Mouse (Mus musculus) erythroid progenitor cell, adult 5-6 weeks (primary cell): ENCODE data around the gene Lgals8. TPM values are rescaled to one million over a fixed set of nuclear protein-coding genes. Genes with fewer than 3 reads are reported as not detected.

Experiments
- ATAC-seq: replicated peaks from 2 replicates; pipeline ENCODE4 v1.8.0; 2016; ENCODE audit warnings: moderate number of reproducible peaks, mild to moderate bottlenecking, moderate TSS enrichment, inconsistent platforms; ENCODE audit not compliant: poor library complexity, low FRiP score, severe bottlenecking
- total RNA-seq, 2 experiments: library from RNA; stranded (forward) in 1 of 2; stranded (reverse) in 1 of 2; fragments of 150-400 nt in 1 of 2; fragments of 186-747, 209-891 nt in 1 of 2; gene quantifications; 2 replicates each; pipeline versions ENCODE4 v1.2.3 to v1.2.4; 2015 to 2017; ENCODE audit warnings: low replicate concordance in 2 of 2

The Lgals8 gene
- total RNA-seq, 2 experiments from 2014 or later, result 16.4 to 17.2 TPM

DNA sequence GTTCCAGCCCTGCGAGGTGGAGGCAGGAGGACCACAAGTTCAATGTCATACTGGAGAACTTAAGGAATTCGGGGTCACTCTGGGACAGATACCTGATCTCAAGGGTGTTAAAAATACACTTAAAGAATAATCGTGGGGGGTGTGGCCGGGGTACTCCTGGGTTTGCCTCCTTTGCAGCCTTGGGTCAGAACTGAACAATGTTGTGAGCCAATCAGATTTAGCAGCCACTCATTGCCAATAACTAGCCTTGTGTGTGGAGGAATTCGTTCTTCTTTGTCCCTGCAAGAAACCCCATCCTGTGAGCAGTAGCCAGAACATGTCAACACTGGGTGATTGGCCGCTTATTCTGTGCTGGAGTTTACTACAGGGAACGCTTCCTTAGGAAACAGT is 3.0 kb downstream of the Lgals8 start:
- ATAC-seq, result peak; percentile 4; the same call in 1 of the 2 replicates

DNA sequence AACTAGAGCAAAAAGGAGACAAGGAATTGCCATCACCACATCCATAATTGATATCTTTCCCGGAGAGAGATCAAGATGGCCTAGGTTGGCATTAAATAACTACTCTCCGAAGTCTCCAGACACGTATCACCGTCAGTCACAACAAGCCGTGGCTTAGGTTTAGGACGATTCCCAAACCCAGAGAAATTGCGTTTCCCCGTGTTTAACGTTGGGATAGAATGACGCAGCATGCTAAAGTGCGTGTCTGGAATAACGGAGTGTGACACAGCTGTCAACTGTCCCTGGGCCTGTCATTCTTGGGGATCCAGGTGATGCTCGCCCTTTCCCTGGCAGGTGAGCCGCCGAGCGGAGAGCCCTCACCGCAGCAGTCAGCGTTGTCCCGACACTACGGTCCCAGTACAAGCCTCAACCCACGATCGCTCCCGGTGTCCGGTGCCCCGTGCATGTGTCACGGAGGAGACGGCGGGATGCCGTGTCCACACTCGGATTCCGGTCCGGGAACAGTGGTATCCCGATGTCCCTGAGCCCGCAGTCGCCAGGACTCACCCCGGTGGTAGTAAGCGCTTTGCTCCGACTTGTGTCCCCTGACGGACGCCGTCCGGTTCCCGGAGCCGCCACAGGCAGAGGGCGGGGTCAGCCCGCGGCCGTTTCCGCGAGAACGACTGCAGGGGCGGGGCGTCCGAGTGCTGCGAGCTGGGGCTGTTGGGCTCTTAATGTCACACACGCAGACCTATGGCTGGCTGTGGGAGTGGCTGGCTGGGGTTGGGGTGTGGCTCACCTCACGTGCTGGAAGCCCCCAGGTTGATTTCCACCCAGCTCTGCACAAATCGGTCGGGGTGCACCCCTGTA is 3.6 kb downstream of the Lgals8 start:
- peak; percentile 96 for ATAC-seq

DNA sequence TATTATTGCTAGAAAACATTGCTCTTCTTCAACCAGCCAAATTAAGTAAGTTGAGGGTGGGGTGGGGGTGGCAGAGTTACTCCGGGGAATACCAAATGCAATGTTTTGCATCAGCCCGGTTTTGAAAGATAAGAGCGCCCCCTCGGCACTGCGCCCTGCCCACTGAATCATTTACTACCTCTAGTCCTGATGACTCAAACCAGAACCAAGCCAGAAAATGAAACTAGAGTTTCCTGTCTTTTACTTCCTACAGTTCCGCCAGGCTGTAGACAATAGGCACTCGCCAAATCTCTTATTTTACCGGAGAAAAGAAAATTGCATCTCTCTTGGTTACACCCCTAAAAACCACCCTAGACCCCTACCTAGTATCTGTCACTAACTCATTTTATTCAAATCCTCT is 4.3 kb downstream of the Lgals8 start:
- ATAC-seq, result peak; percentile 25

DNA sequence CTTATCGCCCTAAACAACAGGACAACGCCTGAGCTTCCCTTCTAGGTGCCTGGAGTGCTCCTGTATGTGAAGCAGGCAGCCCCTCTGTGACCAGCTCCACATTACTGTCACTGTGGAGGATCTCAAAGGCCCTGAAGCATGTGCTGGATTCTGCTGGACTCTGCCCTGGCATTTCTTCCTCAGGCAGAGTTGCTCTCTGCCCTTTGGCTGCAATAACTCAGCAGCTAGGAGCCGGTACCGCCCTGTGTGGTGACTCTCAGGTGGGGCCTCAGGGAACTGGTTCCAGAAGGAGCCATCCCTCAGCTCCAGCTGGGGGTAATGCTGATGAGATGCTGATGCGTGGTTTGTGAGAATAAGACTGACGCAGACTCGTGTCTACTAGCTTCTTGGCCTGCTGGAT is 8.0 kb downstream of the Lgals8 start:
- ATAC-seq, result no peak

DNA sequence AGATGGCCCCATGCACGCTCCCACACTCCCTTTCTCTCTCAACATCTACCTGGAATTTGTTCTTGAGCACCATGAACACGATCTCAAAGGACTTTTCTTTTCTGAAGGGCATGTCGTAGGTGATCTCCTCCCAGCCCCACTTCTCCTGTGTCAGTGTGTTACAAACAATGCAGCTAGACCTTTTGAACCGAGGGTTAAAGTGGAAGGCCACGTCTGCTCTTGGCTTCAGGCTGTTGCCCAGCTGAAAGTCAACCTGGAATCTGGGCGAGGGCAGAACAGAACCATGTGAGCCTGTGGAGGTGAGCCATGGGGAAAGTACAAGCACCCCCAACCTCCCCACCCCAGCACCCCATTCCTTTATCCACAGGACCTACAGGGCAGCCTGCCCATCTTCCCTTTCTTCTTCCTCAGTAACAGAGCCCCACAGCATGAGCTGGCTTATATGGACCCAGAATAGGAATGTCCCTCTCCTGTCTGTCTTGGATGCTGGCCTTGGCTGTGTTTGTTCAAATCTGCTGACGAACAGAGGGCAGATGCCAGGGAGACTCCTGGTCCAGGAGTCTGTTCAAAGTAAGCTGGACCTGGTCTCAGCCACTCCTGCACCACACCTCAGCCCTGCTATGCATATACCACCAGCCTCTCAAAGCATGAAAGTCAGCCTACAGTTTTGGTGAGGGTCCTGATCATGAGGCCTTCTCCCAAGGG is 9.9 kb downstream of the Lgals8 start:
- ATAC-seq, result no peak

DNA sequence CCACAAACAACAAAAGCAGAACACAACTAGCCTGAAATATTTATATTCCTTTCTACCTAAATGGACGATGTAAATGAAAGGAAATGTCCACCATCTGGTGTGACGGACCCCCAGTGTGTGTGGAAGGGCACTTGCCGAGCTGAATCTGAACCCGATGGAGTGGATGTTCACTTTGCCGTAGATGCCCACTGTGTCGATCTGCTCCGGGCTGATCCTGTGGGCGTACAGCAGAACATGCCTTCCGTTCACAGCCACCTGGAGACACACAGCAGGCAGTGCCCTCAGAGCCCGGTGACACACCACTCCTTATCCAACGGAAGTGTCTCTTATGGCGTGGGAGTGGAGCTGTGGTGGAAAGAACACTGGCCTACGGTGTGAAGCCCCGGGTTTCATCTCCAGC is 11.6 kb downstream of the Lgals8 start:
- ATAC-seq, result no peak

DNA sequence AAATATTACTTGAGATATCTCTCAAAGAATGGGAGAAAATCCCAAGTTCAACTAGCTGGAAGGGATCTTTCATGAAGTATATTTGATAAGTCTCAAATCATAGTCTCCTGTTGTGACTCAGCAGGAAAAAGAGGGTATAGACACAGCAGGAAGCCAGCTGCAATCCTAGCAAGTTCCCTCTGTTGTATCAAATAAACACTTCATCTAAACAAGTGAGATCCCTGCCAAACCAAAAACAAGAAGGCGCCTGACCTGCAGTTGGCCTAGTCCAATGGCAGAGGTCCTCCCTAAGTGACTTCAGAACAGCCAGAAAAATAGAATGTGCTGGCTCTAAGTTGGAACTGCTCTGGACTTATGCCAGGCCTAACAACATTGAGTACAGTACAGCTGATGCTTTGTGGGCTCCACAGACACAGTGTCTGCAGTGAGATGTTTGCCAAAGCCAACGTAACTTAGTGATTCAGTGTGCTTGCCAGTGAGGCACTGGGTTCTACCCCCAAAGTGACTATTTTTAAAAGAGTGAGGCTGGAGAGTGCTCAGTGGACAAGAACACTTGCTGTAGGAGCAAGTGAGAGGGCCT is 22.6 kb downstream of the Lgals8 start:
- no peak for ATAC-seq

DNA sequence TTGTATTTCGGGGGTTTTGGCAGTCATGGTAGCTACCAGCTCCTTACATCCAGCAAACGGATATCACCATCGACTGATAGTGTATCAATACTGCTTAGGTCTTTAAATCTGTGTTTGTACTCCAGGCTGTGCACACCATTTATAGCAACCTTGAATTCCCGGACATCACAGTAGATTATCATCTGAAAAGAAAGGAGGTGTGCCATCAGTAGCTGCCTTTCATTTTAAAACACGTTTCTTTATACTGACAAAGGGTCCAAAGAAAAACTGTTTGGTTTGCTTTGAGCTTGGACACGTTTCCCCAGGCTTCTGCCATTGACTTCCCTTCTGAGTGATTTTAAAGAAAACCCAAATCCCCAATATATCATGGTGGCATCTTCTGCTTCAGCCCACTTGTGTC is 23.9 kb downstream of the Lgals8 start:
- ATAC-seq, result no peak

DNA sequence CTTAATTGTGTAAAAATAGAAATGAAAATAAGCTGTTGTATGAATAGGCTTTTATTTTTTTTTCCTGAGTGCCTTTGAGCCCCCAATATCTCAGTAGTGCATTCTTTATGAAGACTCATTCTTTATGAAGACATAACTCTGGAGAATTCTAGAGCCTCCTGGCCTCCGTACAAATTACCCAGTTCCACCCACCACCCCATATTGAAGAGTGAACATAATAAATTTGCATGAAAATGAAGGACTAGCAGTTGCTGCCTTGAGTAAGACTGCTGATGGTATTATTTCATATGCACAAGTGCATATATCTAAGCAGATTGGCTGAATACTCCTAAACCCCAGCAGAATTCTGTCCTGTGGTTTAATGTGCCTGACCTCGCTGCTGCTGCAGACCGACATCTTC is 25.2 kb downstream of the Lgals8 start:
- ATAC-seq, result no peak

DNA sequence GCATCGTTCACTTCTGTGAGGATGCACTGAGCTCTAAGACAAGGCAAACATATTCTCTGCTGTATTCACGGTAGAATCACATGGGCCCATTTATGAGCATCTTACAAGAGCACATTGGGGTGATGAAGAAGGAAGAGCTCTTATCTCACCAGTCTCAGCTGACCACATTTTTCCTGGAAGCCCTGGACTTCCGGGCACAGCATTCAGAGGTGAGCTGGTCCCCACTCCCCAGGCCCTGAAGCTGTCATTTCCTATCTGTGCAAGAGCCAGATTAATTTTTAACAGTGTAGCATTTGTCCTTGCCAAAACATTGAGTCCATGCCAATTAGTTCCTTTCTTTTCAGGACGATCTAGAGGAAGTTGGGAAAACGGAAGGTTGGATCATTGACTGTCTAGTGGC is 30.9 kb downstream of the Lgals8 start:
- ATAC-seq, result no peak

DNA sequence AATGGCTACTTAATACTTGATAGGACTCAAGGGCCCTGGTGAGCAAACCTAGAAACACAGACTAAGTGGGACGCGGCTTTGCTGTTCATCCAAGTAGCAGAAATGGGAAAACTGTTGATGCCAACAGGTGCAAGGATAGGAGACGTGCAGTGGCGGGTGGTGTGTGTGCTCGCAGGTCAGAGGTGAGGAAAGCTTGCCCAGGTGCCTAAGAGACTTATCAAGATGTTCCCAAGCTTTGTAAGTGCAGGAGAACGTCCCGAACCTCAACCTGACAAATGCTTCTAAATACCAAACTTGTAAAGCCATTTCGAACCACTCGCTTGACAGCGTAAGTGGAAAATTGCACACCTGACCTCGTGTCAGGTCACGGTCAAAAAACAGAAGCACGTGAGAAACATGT is 36.2 kb downstream of the Lgals8 start:
- ATAC-seq, result no peak

DNA sequence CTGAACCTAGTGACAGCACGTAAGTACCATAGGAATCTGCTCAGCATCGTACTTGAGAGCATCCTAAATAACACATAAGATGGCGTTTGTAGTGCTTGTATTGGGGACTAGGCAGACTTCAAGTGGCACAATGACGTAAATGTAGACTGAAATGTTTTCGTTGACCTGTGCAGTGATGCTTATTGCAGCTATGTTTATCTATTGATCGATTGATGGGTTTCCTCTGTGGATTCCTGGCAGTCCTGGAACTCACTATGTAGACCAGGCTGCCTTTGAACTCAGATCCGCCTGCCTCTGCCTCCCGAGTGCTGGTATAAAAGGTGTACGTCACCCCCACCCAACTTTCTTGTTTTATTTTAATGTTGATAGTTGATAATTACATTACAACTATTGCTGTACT is 44.1 kb downstream of the Lgals8 start:
- no peak for ATAC-seq

DNA sequence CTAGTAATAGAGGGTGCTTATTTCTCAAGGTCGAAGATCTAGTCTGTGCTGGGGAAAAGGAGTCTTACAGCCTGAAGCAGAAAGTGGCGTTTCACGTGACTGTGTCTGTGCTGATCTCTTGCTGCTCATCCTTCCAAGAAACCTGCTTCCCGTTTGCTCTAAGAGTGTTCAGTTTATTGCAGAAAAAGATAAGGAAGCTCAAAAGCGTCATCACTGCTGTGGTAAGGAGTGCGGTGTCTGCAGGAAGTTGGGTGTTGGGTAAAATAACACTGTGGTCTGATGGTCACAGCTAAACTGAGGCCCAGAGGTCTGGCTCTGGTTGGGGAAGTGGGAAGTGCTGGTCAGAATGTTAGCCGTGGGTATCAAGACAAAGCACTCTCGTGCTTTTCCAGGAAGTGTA is 52.7 kb downstream of the Lgals8 start:
- ATAC-seq, result no peak

DNA sequence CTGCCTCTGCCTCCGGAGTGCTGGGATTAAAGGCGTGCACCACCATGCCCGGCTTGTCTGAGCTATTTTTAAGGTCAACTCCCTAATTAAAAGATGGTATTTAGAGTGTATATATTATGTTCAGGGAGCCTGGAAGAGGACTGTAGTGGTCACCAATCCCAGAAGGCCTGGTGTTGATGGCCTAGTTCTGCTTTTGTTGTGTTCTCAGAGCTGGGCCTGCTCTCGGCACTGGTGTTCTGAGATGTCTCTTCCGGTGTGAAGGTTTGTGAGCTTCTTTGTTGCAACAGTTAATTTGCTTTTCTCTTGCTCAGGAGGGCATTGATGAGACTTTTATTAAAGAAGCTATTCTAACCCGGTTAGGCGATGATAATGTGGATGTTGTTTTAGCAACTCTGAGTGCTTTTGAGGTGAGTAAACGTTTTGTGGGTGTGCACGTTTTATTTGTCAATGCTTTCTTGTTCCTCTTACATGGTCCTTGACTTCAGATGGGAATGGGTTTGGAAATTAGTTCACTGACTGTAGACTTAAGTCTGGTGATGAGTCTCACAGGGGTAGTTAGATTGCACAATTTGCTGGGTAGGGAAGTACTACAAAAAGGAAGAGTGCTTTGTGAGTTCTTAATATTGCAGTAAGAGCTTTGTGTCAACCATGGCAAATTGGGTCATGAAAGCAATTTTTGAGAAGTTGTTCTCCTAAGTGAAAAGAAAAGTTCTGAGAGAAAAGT is 56.2 kb downstream of the Lgals8 start:
- no peak for ATAC-seq

DNA sequence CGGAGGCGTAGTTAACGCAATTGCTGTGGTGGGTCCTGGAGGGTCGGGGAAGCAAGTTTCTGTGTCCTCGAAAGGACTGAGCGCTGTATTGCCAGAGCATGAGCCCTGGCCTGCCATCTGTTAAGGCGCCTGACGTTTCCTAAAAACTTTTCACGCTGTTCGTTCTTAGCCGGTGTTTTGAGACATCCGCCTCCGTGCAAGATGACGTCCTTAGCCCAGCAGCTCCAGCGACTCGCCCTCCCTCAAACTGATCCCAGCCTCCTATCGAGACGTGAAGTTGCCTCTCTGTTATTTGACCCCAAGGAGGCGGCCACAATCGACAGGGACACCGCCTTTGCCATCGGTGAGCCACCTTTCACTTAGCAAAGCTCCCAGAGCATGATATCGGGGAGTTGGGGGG is 69.2 kb downstream of the Lgals8 start:
- peak; percentile 17 for ATAC-seq

DNA sequence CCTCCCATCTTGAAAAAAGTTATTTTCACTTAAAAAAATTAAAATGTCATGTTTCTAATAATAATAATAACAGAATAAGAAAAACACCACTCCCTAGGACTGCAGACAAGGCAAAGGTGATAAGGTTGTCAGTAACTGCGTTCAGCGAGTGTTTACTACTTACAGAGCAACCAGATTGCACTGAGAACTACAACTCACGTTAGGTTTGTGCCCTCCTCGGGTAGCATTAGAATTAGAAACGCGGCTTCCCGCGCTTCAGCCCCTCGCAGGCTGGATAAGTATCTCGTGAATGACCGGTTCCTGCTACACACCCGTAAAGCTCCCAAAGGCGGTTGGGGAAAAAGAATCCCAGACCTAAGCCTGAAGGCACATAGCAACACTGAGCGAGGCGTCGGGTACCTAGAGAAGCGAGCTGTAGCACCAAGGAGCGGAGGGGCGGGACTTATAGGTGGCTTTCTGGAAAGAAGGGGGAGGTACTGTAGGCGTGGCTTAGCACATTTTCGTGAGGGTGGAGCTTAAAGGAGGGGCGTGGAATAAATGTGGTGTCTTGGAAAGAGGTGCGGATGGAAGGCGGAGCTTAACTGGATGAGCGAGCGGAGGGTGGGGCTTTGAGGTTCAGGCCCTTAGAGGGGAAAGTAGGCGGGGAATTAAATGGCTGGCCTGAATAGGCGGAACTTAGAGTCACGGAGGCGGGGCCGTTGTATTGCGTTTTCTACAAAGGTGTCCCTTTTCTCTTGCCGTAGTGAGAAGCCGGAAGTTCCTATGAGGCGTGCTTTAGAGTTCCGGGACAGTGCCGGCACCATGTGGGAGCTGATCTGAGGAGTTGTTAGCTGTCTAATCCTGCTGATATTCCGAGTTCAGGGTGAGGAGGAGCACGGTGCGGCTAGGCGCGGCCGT is 69.9 kb downstream of the Lgals8 start, which contains the start of gene Heatr1:
TSS of gene Heatr1 (plus strand) at position 419 of the 897 bp plus-strand sequence.
- peak; percentile 93 for ATAC-seq
